Mouse (Mus musculus): ENCODE measurements around the gene Hexim2. TPM values are rescaled to one million over a fixed set of nuclear protein-coding genes. Genes with fewer than 3 reads are reported as not detected.

Gene Hexim2
- polyA plus RNA-seq, 1 experiment from 2014 or later, result 18.8 TPM

DNA sequence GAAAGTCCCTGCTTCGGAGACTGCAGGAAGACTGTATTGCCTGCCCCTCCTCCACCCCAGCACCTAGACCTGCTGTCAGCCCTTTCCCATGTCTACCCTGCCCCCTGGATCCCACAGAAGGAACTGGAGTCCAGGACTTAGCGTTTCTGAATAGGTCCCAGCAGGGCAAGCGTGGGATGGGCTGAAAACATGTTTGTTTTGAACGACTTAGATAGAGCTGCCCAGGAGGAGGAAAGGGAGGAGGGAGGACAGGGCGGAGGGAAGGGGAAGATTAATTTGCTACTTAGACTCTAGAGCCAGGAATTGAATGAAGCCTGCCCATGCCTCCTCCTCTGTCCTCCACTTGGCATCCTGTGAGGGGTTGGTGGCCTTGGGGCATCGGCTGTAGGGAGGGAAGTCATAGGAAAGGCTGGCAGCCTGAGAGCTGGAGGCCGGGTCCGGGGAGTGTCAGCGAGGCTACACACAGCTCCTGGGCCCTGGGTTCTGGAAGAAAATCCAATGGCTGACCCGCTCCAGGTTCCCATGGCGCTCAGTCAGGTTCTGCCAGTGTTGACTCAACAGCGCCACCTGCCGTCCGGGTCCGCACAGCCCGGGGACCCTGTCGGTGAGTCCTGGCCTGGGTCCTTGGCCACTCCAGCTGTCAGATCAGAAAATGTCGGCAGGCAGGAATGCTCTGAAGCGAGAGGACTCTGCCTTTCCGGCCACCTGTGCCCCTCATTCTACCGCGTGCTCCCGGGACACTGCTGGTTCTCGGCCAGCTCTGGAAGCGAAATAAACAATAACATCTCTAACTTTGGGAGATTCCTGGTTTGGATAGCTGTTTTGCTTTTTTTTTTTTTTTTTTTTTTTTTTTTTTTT is 26.6 kb downstream of the Hexim2 start:
- Histone ChIP-seq H3K27me3 (no peaks in the 10 kb centered on the region), H3K27ac (no peak overlapping the region), H3K4me3 (replicated peaks) (peak overlapping the region; percentile 19), H3K4me2 (replicated peaks) (peak overlapping the region; percentile 46), H3K9me3 (no peaks in the 10 kb centered on the region), H3K4me1 (replicated peaks) (peaks cover 6% of the 10 kb centered on the region; the same call in 1 of the 2 replicates), H3K9ac (replicated peaks) (0 out of 2 replicates have a peak overlapping the region, but pooled peaks have one; percentile 28), H3K36me3 (no peaks in the 10 kb centered on the region)
- peak; percentile 97 for ATAC-seq
- 1% methylated on average over 25 of the region's 25 CpGs for WGBS

DNA sequence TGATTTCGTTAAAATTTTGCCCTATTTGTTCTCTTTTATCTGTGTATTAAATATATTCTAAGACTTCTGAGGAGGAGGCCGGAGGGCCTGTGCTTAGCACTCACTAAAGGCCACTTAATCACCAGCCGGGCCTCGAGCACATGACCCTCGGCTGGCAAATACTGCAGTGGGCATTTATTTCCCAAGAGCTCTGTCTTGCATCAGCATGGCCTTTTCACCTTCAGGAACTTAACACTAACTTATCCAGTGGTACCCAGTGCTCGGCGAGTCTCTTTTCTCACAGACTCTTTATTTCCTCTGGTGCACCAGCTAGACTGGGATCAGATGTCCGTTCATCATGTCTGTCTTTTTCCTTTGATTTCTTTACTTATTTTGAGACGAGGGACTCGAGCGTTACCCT is 28.5 kb downstream of the Hexim2 start:
- Histone ChIP-seq H3K27ac (no peak overlapping the region), H3K4me1 (replicated peaks) (peaks cover 6% of the 10 kb centered on the region; the same call in 1 of the 2 replicates), H3K4me3 (replicated peaks) (no peak overlapping the region), H3K9me3 (no peaks in the 10 kb centered on the region), H3K36me3 (no peaks in the 10 kb centered on the region), H3K9ac (replicated peaks) (no peak overlapping the region), H3K27me3 (no peaks in the 10 kb centered on the region; the same call in 1 of the 2 replicates), H3K4me2 (replicated peaks) (no peak overlapping the region)
- WGBS, result 93% methylated on average over 11 of the region's 11 CpGs
- no peak for ATAC-seq

GRCm38 (mm10) chr11:103161449-103161848 is 29.2 kb downstream of the Hexim2 start:
- H3K9me3 ChIP-seq, result no peaks in the 10 kb centered on the region
- no peak overlapping the region for H3K4me3 ChIP-seq (replicated peaks)
- H3K4me1 ChIP-seq (replicated peaks), result peaks cover 6% of the 10 kb centered on the region; the same call in 1 of the 2 replicates
- 87% methylated on average over 7 of the region's 7 CpGs for WGBS
- no peak for ATAC-seq
- H3K4me2 ChIP-seq (replicated peaks), result no peak overlapping the region
- H3K36me3 ChIP-seq, result no peaks in the 10 kb centered on the region
- no peak overlapping the region for H3K9ac ChIP-seq (replicated peaks)
- H3K27me3 ChIP-seq, result peaks cover 3% of the 10 kb centered on the region
- no peak overlapping the region for H3K27ac ChIP-seq

DNA sequence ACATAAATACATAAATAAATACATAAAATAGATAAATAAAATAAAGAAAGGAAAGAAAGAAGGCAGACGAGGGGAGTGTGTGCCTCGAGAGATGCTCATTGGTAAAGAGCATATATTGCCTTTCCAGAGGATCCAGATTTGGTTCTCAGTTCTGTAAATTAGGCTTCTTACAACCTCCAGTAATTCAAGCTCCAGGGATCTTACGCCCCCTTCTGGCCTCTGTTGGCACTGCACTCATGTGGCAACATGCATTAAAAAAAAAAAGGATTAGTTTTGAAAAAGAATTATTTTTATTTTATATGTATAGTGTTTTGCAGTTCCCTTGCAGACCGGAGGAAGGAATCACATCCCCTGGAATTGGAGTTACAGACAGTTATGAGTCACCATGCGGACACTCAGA is 29.9 kb downstream of the Hexim2 start:
- Histone ChIP-seq H3K27me3 (peaks cover 3% of the 10 kb centered on the region), H3K4me1 (replicated peaks) (peaks cover 6% of the 10 kb centered on the region; the same call in 1 of the 2 replicates), H3K9me3 (no peaks in the 10 kb centered on the region), H3K4me3 (replicated peaks) (no peak overlapping the region), H3K4me2 (replicated peaks) (no peak overlapping the region), H3K27ac (no peak overlapping the region), H3K9ac (replicated peaks) (no peak overlapping the region), H3K36me3 (no peaks in the 10 kb centered on the region)
- ATAC-seq, result no peak
- 88% methylated on average over 5 of the region's 5 CpGs for WGBS

DNA sequence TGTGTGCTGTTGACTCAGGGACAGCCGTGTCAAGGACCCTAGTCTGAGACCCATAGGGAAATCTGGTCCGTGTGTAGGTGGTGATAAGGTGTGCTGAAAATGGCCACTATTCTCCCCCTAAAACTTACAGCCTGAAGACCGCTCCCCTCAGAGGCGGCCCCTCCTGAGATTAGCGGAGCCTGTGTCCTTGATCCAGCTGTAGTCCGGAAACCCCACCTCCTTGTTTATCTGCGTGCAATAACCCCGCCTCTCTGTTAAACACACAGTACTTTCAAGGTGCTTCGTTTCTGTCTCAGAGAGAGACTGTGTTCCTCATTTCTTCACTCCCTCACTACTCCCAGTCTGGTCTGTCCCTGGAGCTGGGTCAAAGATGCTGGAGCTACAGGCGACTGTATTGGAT is 32.2 kb downstream of the Hexim2 start:
- 35% methylated on average over 10 of the region's 10 CpGs for WGBS
- H3K4me1 ChIP-seq (replicated peaks), result no peaks in the 10 kb centered on the region
- no peak overlapping the region for H3K9ac ChIP-seq (replicated peaks)
- no peak for ATAC-seq
- no peak overlapping the region for H3K27ac ChIP-seq
- no peak overlapping the region for H3K4me3 ChIP-seq (replicated peaks)
- H3K9me3 ChIP-seq, result no peaks in the 10 kb centered on the region
- no peaks in the 10 kb centered on the region for H3K36me3 ChIP-seq
- no peak overlapping the region for H3K4me2 ChIP-seq (replicated peaks)
- H3K27me3 ChIP-seq, result peaks cover 8% of the 10 kb centered on the region

DNA sequence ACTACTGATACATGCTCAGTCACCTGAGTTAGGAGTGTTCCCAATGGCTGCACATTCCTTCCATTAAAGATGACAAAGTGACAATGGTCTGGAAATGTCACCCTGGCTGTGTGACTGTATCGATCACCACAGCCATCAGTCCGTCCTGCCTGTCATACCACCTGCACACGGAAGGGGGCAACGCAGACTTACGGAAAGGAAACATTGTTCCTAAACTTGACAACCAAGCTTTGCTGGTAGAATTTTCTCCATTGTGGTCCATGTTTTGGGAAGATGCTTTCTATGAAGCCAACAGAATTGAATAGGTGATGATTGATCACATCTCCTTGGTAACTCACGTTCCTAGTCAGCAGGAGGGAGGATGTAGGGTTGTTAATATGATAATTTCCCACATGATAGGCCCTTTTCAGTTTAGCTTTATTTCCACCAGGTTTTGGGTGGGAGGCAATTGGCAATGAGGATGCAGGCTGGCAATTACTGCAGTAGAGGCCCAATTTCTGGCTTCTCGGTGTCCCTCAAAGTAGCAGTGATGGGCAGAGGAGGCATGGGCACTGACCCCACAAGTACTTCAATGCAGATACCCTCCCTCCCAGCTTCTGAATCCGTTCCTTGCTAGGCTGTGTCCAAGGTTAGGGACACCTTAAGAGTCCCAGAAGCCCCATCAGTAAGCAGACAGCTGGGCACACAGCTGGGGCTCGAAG is 36.6 kb downstream of the Hexim2 start:
- ATAC-seq, result no peak

DNA sequence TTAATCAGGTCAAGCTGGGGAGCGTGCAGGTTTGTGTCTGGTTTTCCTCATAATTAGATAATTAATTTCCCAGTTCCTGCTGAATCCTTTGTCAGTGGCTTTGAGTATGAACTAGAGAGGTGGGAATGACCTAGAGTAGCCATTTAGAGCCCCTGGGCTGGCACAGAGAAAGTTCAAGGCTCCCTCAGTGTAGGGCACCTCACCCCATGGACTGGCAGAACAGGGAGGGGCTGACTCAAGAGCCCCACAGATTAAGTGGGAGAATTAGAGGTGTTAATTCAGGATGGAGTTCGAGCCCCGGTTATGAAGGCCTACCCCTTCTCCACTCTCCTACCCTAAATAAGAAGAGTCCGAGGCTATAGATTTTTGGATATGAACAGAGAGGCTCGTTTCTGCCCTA is 37.4 kb downstream of the Hexim2 start:
- peak overlapping the region; percentile 68; the same call in 1 of the 2 replicates for H3K4me3 ChIP-seq (replicated peaks)

More for the DNA sequence above, 36.6 kb downstream of the Hexim2 start:
- Histone ChIP-seq H3K27ac (no peak overlapping the region), H3K4me2 (replicated peaks) (no peak overlapping the region), H3K9ac (replicated peaks) (no peak overlapping the region), H3K27me3 (peaks cover 50% of the 10 kb centered on the region), H3K4me1 (replicated peaks) (peaks cover 25% of the 10 kb centered on the region), H3K36me3 (no peaks in the 10 kb centered on the region), H3K9me3 (no peaks in the 10 kb centered on the region), H3K4me3 (replicated peaks) (no peak overlapping the region)
- 30% methylated on average over 9 of the region's 9 CpGs for WGBS

DNA sequence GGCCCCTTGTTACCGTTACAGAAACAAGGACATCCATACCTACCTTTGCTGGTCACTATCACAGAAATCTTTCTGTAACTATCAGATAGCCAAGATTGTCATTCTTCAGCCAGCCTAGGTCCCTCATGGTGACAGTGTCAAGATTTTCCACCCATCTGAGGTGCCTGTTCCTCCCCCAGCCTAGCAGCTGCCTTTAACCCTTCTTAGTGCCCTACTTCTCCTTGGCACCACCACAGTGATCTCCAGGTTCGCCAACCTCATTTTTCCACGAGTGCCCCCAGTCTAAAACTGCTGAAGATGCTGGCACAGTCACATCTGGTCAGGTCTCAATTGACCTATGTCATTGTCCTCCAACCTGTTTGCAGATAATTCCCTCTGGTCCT is 37.9 kb downstream of the Hexim2 start:
- no peaks in the 10 kb centered on the region for H3K36me3 ChIP-seq
- WGBS, result 49% methylated on average over 3 of the region's 3 CpGs
- ATAC-seq, result no peak
- H3K4me3 ChIP-seq (replicated peaks), result peak overlapping the region; percentile 68
- H3K27me3 ChIP-seq, result peaks cover 55% of the 10 kb centered on the region
- H3K27ac ChIP-seq, result no peak overlapping the region
- H3K9ac ChIP-seq (replicated peaks), result peak overlapping the region; percentile 71
- H3K4me1 ChIP-seq (replicated peaks), result peaks cover 31% of the 10 kb centered on the region
- H3K4me2 ChIP-seq (replicated peaks), result peak overlapping the region; percentile 85
- no peaks in the 10 kb centered on the region for H3K9me3 ChIP-seq

More for the DNA sequence above, 37.4 kb downstream of the Hexim2 start:
- 86% methylated on average over 5 of the region's 5 CpGs for WGBS
- Histone ChIP-seq H3K27ac (no peak overlapping the region), H3K9ac (replicated peaks) (no peak overlapping the region), H3K9me3 (no peaks in the 10 kb centered on the region), H3K27me3 (peaks cover 55% of the 10 kb centered on the region), H3K4me2 (replicated peaks) (peak overlapping the region; percentile 85), H3K36me3 (no peaks in the 10 kb centered on the region), H3K4me1 (replicated peaks) (peaks cover 28% of the 10 kb centered on the region)
- ATAC-seq, result no peak

DNA sequence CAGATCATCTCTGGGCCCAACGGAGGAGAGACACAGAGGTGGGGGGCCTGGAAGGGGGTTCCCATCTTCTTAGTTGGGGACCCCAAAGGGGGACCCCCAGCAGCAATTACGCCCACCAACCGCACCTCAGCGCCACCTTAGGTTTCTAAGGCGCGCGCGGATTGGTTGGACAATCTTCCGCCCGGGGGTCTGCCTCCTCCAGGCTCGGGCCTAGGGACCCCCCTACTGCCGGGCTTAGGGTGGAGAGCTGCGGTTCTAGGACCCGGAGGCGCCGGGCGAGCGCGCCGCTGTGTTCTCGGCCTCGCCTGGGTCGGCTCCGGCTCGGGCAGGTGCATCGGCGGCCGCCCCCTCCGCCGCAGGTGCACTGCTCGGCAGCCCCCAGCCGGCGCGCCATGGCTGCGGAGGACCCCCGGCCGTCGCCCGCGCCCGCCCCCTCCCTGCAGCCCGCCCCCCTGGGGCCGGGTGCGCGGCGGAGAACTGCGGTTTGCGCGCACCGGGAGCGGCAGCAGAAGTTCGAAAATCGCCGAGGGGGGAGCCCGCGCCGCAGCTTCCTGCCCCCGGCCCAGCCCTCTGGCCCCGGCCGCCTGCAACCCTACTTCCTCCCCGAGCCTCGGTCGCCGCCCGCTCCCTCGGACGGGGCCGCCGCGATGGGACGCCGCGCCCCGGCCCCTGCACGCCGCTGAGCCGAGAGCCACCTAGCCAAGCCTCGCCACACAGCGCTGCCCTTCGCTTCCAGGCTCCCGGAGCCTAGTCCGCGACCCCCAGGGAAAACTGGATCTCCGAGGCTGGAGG is 38.5 kb downstream of the Hexim2 start, which contains the start of gene Fmnl1:
TSS of gene Fmnl1 (plus strand) at position 614 of the 792 bp plus-strand sequence.
- Histone ChIP-seq H3K9ac (replicated peaks) (peak within 1 kb of the TSS; percentile 71), H3K4me2 (replicated peaks) (peak within 1 kb of the TSS; percentile 85), H3K36me3 (no peaks in the 10 kb centered on the region), H3K4me1 (replicated peaks) (peaks cover 31% of the 10 kb centered on the region), H3K27me3 (peaks cover 55% of the 10 kb centered on the region), H3K4me3 (replicated peaks) (peak within 1 kb of the TSS; percentile 68), H3K27ac (no peak within 1 kb of the TSS), H3K9me3 (no peaks in the 10 kb centered on the region)
- WGBS, result under 1% methylated on average over 51 of the region's 84 CpGs
- ATAC-seq, result peak; percentile 88

- peaks cover 52% of the 10 kb centered on the region for H3K27me3 ChIP-seq
Measured at GRCm38 (mm10) chr11:103171286-103171620, 39.0 kb downstream of the Hexim2 start.

GRCm38 (mm10) chr11:103171703-103172391 is 39.6 kb downstream of the Hexim2 start:
- no peaks in the 10 kb centered on the region for H3K36me3 ChIP-seq
- H3K4me2 ChIP-seq (replicated peaks), result peak overlapping the region; percentile 85
- peaks cover 31% of the 10 kb centered on the region for H3K4me1 ChIP-seq (replicated peaks)
- H3K27me3 ChIP-seq, result peaks cover 52% of the 10 kb centered on the region
- no peak for ATAC-seq
- H3K9ac ChIP-seq (replicated peaks), result peak overlapping the region; percentile 71; the same call in 1 of the 2 replicates
- H3K27ac ChIP-seq, result no peak overlapping the region
- peak overlapping the region; percentile 68 for H3K4me3 ChIP-seq (replicated peaks)
- WGBS, result 51% methylated on average over 9 of the region's 9 CpGs
- H3K9me3 ChIP-seq, result no peaks in the 10 kb centered on the region

More at GRCm38 (mm10) chr11:103171286-103171620, 39.0 kb downstream of the Hexim2 start:
- Histone ChIP-seq H3K36me3 (no peaks in the 10 kb centered on the region), H3K9ac (replicated peaks) (peak overlapping the region; percentile 71), H3K4me1 (replicated peaks) (peaks cover 31% of the 10 kb centered on the region), H3K4me2 (replicated peaks) (peak overlapping the region; percentile 85), H3K9me3 (no peaks in the 10 kb centered on the region), H3K4me3 (replicated peaks) (peak overlapping the region; percentile 68), H3K27ac (no peak overlapping the region)
- WGBS, result 2% methylated on average over 23 of the region's 23 CpGs
- 0 out of 2 replicates have a peak, but pooled peaks have one; percentile 8 for ATAC-seq

Data from midbrain, embryonic 13.5 days (tissue).